Mouse (Mus musculus) stomach, postnatal 0 days (tissue): ENCODE measurements around the gene Ppp1r3f.

Experiments used
- CTCF ChIP-seq: IDR thresholded peaks from 2 replicates; pipeline ENCODE4 v1.5.1; 2016; ENCODE audit warnings: antibody characterized with exemption, low read depth, mild to moderate bottlenecking, moderate library complexity
- EP300 ChIP-seq: optimal IDR thresholded peaks from 2 replicates; pipeline ENCODE3; 2016; ENCODE audit warnings: antibody characterized with exemption

DNA sequence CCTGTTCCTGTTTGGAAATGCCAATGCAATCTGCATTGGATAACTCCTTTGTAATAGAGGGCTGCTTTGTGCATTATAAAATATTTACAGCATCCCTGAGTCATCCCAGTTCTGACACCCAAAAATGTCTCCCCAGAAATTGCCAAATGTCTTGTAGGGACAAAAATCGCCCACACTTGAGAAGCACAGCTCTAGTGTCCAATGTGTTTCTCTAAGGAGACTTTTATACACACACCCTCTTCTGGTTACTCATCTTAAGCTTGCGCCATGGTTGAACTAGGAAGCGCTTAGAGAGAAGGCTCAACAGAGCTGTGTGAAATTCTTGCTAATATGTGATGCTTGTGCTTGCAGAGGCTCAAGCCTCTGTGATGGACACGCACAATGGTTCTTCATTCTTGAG is 20.6 kb downstream of the Ppp1r3f start:
- TF ChIP-seq CTCF (no peak), EP300 (no peak)
